In the genomic region with DNA sequence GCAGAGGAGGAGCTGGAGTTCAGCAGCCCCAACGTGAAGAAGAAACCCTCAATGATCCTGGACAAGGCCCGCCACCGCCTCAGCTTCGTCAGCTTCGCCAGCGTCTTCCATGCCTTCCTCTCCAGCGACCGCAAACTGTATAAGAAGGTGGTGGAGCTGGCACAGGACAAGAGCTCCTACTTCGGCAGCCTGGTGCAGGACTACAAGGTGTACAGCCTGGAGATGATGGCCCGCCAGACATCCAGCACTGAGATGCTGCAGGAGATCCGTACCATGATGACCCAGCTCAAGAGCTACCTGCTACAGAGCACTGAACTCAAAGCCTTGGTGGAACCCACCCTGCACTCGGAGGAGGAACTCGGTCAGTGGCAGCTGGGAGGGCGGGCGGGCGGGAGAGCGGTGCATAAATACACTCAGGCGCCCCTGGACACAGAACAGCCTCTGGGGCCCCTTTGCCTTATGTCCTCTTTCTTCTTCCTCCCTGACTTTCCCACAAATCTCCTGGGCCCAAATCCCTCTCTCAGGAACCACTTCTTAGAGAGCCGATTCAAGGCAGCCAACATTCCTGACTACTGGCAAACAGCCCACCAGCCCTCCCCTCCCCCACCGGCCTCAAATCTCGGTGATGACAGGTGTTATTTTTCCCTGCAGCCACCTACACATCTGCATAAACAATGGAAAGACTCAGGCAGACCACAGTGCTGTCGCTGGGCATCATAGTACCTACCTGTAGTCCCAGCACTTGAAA, we compare ENCODE assay signal across 17 mouse cellular contexts.
DNase-seq lines count a peak whose midpoint lies in the region; ATAC-seq lines count a peak whose summit lies in the region.
"Had no signal": no experiment of that assay in that cellular context is flagged by ENCODE, and none has a peak within 500 bp of the region (broad histone marks: within the 10 kb centered on the region; RNA-seq: fewer than 3 reads in every experiment).

No protein-coding gene starts in this region.

- ATAC-seq in heart, embryonic 15.5 days (replicated peaks; ENCODE audit: insufficient number of reproducible peaks, insufficient read depth, low FRiP score, low read depth) = no peak
- no peak for ATAC-seq in megakaryocyte, adult 5-6 weeks (ENCODE audit: poor library complexity, severe bottlenecking)
- ATAC-seq in limb, embryonic 12.5 days (ENCODE audit: insufficient number of reproducible peaks, insufficient read depth, low FRiP score, low TSS enrichment, low read depth) = no peak
- ATAC-seq: forebrain, embryonic 16.5 days had no signal

- peaks cover 31% of the 10 kb centered on the region for H3K4me1 ChIP-seq in heart, embryonic 15.5 days (replicated peaks)
- peaks cover 91% of the 10 kb centered on the region for H3K4me1 ChIP-seq in megakaryocyte, embryonic 14.5 days
- peaks cover 23% of the 10 kb centered on the region for H3K4me1 ChIP-seq in limb, embryonic 12.5 days (replicated peaks)
- H3K4me1 ChIP-seq: neural tube, embryonic 13.5 days had no signal

- H3K27ac ChIP-seq in heart, embryonic 15.5 days = peak overlapping the region; percentile 35
- H3K27ac ChIP-seq in limb, embryonic 12.5 days = 0 out of 2 replicates have a peak overlapping the region, but pooled peaks have one; percentile 7
- H3K27ac ChIP-seq: embryonic facial prominence, embryonic 12.5 days; layer of hippocampus, adult 2 months; neural tube, embryonic 13.5 days had no signal

- no peak for DNase-seq in heart, adult 8-10 months (ENCODE audit: low spot score)
- peak; percentile 25 for DNase-seq in ZHBTc4 (ENCODE audit: low read depth, low spot score)
- DNase-seq in yolk sac, embryonic 10.5 days (ENCODE audit: low spot score) = no peak
- DNase-seq in left cerebral cortex, postnatal 25 days (ENCODE audit: low spot score in 2 of 2) = no peak
- DNase-seq: adrenal gland, postnatal 25 days; cerebellum, adult 8-10 months; left cerebral cortex, postnatal 4 days; right cerebral cortex, postnatal 14 days had no signal

- H3K4me2 ChIP-seq in heart, embryonic 15.5 days = peak overlapping the region; percentile 21; the same call in 1 of the 2 replicates
- H3K4me2 ChIP-seq in limb, embryonic 12.5 days = no peak overlapping the region
- H3K4me2 ChIP-seq: embryonic facial prominence, embryonic 12.5 days; midbrain, embryonic 11.5 days; neural tube, embryonic 13.5 days had no signal

- H3K4me3 ChIP-seq in heart, embryonic 15.5 days = no peak overlapping the region
- H3K4me3 ChIP-seq in megakaryocyte, embryonic 14.5 days (replicated peaks) = peak overlapping the region; percentile 69
- no peak overlapping the region for H3K4me3 ChIP-seq in limb, embryonic 12.5 days (replicated peaks)
- H3K4me3 ChIP-seq: embryonic facial prominence, embryonic 12.5 days; layer of hippocampus, adult 2 months; neural tube, embryonic 13.5 days had no signal

- no peaks in the 10 kb centered on the region for H3K9me3 ChIP-seq in heart, embryonic 15.5 days (replicated peaks)
- no peaks in the 10 kb centered on the region for H3K9me3 ChIP-seq in megakaryocyte, embryonic 14.5 days
- H3K9me3 ChIP-seq in limb, embryonic 12.5 days = no peaks in the 10 kb centered on the region
- H3K9me3 ChIP-seq: embryonic facial prominence, embryonic 12.5 days; neural tube, embryonic 13.5 days had no signal

- H3K36me3 ChIP-seq in heart, embryonic 15.5 days = no peaks in the 10 kb centered on the region; the same call in 1 of the 2 replicates
- H3K36me3 ChIP-seq in megakaryocyte, embryonic 14.5 days (replicated peaks; ENCODE audit: low read length) = peaks cover 100% of the 10 kb centered on the region
- no peaks in the 10 kb centered on the region for H3K36me3 ChIP-seq in limb, embryonic 12.5 days
- H3K36me3 ChIP-seq: embryonic facial prominence, embryonic 12.5 days; neural tube, embryonic 13.5 days had no signal

- H3K9ac ChIP-seq in heart, embryonic 15.5 days = no peak overlapping the region
- H3K9ac ChIP-seq in limb, embryonic 12.5 days (replicated peaks) = no peak overlapping the region
- H3K9ac ChIP-seq: embryonic facial prominence, embryonic 12.5 days; neural tube, embryonic 13.5 days had no signal

- intact Hi-C loops in left cerebral cortex, postnatal 25 days (cut with DNase I) = no loop called here

- H3K27me3 ChIP-seq in heart, embryonic 15.5 days = no peaks in the 10 kb centered on the region
- no peaks in the 10 kb centered on the region for H3K27me3 ChIP-seq in megakaryocyte, embryonic 14.5 days (replicated peaks)
- no peaks in the 10 kb centered on the region for H3K27me3 ChIP-seq in limb, embryonic 12.5 days
- H3K27me3 ChIP-seq: embryonic facial prominence, embryonic 12.5 days; neural tube, embryonic 13.5 days had no signal

- 54% methylated on average over 22 of the region's 22 CpGs for WGBS in heart, embryonic 15.5 days
- WGBS in limb, embryonic 12.5 days = 74% methylated on average over 22 of the region's 22 CpGs
